Mouse (Mus musculus) bone marrow, adult 2 months (tissue): ENCODE results near the gene Abcg8. TPM values are rescaled to one million over a fixed set of nuclear protein-coding genes. Genes with fewer than 3 reads are reported as not detected.

ENCODE experiments used
- H3K27ac ChIP-seq: fragments of 200-500 bp; 2 replicates; pipeline ENCODE4 v1.5.1; 2012; ENCODE audit warnings: low read depth, mild to moderate bottlenecking, control low read depth, inconsistent platforms, low read length; ENCODE audit not compliant: control insufficient read depth, poor library complexity, insufficient read depth
- H3K4me1 ChIP-seq: fragments of 200-500 bp; 2 replicates; pipeline ENCODE4 v1.6.1; 2011; ENCODE audit warnings: low read length; ENCODE audit not compliant: control insufficient read depth, insufficient read depth
- H3K4me3 ChIP-seq: fragments of 200-500 bp; replicated peaks from 2 replicates; pipeline ENCODE3; 2011; ENCODE audit warnings: mild to moderate bottlenecking, low read depth, low read length, control low read depth; ENCODE audit not compliant: control insufficient read depth
- CTCF ChIP-seq: fragments of 200-500 bp; IDR thresholded peaks from 2 replicates; pipeline ENCODE4 v1.5.1; 2011; ENCODE audit warnings: low read length, control low read depth; ENCODE audit not compliant: control insufficient read depth, insufficient read depth
- POLR2A ChIP-seq: fragments of 200-500 bp; IDR thresholded peaks from 2 replicates; pipeline ENCODE4 v1.6.1; 2011; ENCODE audit warnings: low read depth, mild to moderate bottlenecking, control low read depth, low read length, borderline replicate concordance; ENCODE audit not compliant: control insufficient read depth
- WGBS: fragments of 180-500 bp; shearing (Covaris S2); methylation state at CpG from one replicate; pipeline ENCODE4 v1.1.7; 2018; 5-methylcytosine and 5-hydroxymethylcytosine counted together
- polyA plus RNA-seq: library from polyadenylated mRNA; stranded (reverse); fragments of >200 nt; gene quantifications from 2 replicates; pipeline ENCODE4 v1.2.4, GENCODE M21; 2011; ENCODE audit warnings: low replicate concordance; ENCODE audit not compliant: missing spikeins, insufficient read depth, insufficient read length

Gene Abcg8
- polyA plus RNA-seq, 1 experiment: not detected

DNA sequence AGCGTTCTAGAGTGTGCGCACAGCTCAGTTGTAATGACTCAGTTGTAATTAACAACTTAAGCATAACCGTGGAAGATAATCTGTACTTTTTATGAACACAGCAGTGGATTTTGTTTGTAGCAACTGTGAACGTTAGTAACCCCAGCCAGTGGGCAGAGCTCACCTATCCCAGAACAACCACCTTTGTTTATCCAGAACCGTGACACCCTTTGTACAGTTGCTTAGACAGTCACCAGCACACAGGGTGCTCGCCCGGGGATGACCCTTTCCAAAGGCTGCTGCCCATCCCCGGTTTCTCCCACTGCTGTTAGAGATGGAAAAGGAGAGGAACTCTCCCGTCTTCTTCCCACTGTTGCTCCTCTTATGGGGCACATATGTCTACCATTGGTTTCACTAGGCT, 22.6 kb upstream of the Abcg8 start:
- no peak overlapping the region for H3K27ac ChIP-seq

DNA sequence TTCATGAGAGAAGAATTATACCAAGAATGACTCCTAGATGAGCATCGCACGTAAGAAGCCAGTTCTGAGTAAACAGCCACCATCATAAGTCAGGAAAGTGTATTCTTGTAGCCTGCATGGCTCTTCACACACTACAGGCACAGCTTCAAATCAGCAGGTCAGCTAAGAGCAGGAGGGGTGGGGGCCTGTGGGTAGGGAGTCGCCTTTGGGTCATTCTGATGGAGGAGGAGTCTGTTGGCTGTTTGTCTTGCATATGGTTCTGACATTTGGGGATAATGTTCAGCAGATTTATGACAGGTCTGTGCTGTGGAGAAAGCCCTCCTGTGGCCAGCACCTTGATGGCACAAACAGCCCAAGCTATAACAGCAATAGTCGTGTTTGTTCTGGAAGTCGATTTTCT, 19.9 kb upstream of the Abcg8 start:
- no peaks in the 10 kb centered on the region for H3K4me1 ChIP-seq
- no peak overlapping the region for H3K4me3 ChIP-seq
- no peak overlapping the region for H3K27ac ChIP-seq
- no peak for TF ChIP-seq POLR2A
- no peak for TF ChIP-seq CTCF
- 72% methylated on average over 5 of the region's 5 CpGs for WGBS

More for the DNA sequence above, 22.6 kb upstream of the Abcg8 start:
- H3K4me3 ChIP-seq: no peak overlapping the region
- no peaks in the 10 kb centered on the region for H3K4me1 ChIP-seq
- 80% methylated on average over 9 of the region's 9 CpGs for WGBS
- TF ChIP-seq CTCF (no peak), POLR2A (no peak)

DNA sequence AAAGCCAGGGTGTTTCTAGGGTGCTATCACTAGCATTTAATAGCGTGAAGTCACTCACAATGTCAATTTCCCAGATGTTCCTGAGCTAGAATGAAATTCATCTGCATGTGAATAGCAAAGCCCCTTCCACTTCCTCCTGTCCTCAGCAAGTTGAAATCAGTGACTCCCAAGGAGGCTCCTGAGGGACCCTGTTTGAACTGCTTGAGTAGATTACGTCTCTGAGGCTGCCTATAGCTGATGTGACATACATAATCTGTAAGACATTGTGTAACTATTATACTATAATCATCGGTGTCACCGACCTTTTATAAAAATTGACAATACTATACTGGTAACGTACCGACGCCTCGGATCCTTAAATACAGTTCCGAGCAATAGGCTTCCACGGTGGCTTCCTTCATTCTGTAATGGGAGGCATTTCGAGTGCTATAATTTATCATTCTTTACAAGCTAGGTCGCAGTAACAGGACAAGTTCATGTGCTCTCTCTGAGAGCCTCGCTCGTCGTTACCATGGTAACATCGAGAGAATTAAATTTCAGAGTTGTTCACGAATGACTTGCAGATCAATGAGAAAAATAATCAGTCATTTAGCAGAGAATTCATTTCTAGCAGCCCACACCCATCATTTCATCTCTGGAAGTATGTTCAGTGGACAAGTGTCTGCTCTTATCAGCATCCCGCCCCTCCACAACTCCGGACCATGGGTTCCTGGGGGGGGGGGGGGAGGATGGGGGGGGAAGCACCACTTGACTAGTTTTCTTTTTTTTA, 19.3 kb upstream of the Abcg8 start:
- H3K4me1 ChIP-seq: peaks cover 1% of the 10 kb centered on the region; the same call in 1 of the 2 replicates
- 86% methylated on average over 19 of the region's 19 CpGs for WGBS
- TF ChIP-seq CTCF (no peak), POLR2A (no peak)
- no peak overlapping the region for H3K27ac ChIP-seq
- H3K4me3 ChIP-seq: no peak overlapping the region

DNA sequence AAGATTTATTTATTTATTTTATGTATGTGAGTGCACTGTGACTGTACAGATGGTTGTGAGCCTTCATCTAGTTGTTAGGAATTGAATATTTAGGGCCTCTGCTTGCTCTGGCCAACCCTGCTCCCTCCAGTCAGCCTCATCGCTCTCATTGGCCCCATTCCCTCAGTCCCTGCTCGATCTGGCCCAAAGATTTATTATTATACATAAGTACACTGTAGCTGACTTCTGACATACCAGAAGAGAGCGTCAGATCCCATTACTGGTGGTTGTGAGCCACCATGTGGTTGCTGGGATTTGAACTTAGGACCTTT, 18.7 kb upstream of the Abcg8 start:
- H3K4me1 ChIP-seq: peaks cover 1% of the 10 kb centered on the region; the same call in 1 of the 2 replicates
- no peak overlapping the region for H3K27ac ChIP-seq
- H3K4me3 ChIP-seq: no peak overlapping the region
- 81% methylated on average over 3 of the region's 3 CpGs for WGBS
- no peak for TF ChIP-seq CTCF
- no peak for TF ChIP-seq POLR2A

DNA sequence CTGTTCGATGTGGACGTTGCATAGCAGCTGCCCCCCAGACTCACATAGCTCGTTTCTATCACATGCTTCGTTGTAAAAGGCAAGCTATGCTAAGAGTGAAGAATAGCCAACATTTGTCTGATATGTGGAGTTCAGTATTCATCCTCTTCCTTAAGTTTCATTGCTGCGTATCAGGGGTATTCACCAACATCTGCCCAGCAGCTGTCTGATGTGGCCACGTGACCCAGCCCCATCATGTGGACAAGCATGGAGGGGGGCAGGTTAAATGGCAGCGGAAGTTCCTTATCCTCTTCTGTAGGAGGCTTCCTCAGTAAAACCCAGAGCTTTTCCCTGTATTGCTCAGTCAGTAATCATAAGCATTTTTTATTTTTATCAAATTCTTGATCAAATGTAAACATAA, 18.3 kb upstream of the Abcg8 start:
- 73% methylated on average over 7 of the region's 7 CpGs for WGBS

DNA sequence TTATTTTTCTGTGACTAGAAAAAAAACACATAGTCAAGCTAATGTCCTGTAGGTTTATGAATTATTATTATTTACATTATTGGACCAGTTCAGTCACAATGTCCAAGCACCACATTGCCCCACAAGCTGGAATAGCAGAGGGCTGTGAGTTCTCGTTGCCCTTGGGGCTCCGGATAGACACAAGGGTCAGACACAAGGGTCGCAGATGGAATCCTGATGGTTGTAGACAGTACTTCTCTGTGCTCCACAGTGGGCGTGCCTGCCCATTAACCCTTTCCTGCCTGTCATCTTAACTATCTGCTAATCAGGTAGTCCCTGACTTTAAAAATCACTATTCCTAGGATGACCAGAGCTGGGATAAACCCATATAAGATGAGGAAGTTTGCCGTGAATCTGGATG, 17.9 kb upstream of the Abcg8 start:
- WGBS: 82% methylated on average over 5 of the region's 5 CpGs
- TF ChIP-seq POLR2A (no peak), CTCF (no peak)

More for the DNA sequence above, 18.3 kb upstream of the Abcg8 start:
- Histone ChIP-seq H3K4me1 (peaks cover 1% of the 10 kb centered on the region; the same call in 1 of the 2 replicates), H3K27ac (no peak overlapping the region), H3K4me3 (no peak overlapping the region)
- TF ChIP-seq POLR2A: no peak
- no peak for TF ChIP-seq CTCF

DNA sequence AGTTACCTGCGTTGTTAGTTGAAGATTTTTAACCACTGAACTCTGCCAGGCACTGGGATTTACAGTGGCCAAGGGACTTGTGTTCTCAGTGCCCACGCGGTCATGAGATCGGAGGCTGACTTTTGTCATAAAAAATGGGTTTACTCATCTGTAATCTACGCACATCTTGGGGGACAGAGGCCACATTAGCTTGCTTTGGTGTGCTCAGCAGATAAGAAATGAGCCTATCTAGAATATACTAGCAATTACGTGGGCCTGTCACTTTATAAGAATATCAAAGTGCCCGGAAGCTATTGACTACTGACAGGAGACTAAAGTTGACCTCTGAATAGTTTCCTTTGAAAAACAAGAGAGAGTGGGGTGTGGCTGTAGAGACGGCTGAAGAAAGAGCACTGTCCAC, 17.2 kb upstream of the Abcg8 start:
- no peak for TF ChIP-seq POLR2A
- TF ChIP-seq CTCF: no peak
- H3K4me3 ChIP-seq: no peak overlapping the region
- 84% methylated on average over 8 of the region's 8 CpGs for WGBS
- peaks cover 1% of the 10 kb centered on the region; the same call in 1 of the 2 replicates for H3K4me1 ChIP-seq
- no peak overlapping the region for H3K27ac ChIP-seq

More for the DNA sequence above, 17.9 kb upstream of the Abcg8 start:
- H3K4me1 ChIP-seq: peaks cover 1% of the 10 kb centered on the region; the same call in 1 of the 2 replicates
- no peak overlapping the region for H3K4me3 ChIP-seq
- H3K27ac ChIP-seq: no peak overlapping the region

DNA sequence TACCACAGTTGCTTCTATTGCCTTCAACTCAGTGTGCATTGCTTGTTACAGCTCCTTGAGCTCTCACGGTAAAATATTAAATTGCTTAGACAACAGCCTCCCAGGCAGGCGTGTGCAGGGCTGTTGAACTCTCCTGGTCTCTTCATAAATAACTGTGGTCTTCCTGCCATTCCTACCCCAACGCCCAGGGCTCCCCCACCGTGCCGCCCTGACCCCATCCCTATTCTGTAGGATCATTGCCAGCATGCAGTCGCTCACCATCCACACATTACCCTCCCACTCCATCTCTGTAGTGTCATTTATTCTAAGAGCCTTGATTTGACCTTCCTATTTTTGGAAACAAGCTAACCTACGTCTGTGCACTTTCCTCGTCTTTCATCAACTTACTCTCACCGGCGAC, 11.0 kb upstream of the Abcg8 start:
- no peak for TF ChIP-seq CTCF
- TF ChIP-seq POLR2A: no peak
- 81% methylated on average over 10 of the region's 10 CpGs for WGBS
- H3K4me3 ChIP-seq: no peak overlapping the region

More for the DNA sequence above, 11.0 kb upstream of the Abcg8 start:
- Histone ChIP-seq H3K4me1 (peaks cover 1% of the 10 kb centered on the region; the same call in 1 of the 2 replicates), H3K27ac (no peak overlapping the region)
